8 mouse cellular contexts compared by ENCODE assay signal in genomic region chr15:89173906-89174214, GRCm38 (mm10). TPM values are rescaled to one million over a fixed set of nuclear protein-coding genes. Genes with fewer than 3 reads are reported as not detected.
DNase-seq lines count a peak whose midpoint lies in the region; ATAC-seq and TF ChIP-seq lines count a peak whose summit lies in the region.

No protein-coding gene starts in this region.

- no peaks in the 10 kb centered on the region for H3K9me3 ChIP-seq in embryonic facial prominence, embryonic 11.5 days (replicated peaks; ENCODE audit: control insufficient read depth, low read length)
- no peaks in the 10 kb centered on the region for H3K9me3 ChIP-seq in heart, embryonic 15.5 days (replicated peaks)
- H3K9me3 ChIP-seq in kidney, postnatal 0 days (replicated peaks; ENCODE audit: low read length), result no peaks in the 10 kb centered on the region
- H3K9me3 ChIP-seq in stomach, embryonic 15.5 days, result no peaks in the 10 kb centered on the region

- 0% methylated on average over 15 of the region's 15 CpGs for WGBS in embryonic facial prominence, embryonic 11.5 days
- WGBS in heart, embryonic 15.5 days, result 3% methylated on average over 15 of the region's 15 CpGs
- 4% methylated on average over 15 of the region's 15 CpGs for WGBS in kidney, postnatal 0 days
- under 1% methylated on average over 15 of the region's 15 CpGs for WGBS in stomach, embryonic 15.5 days

- ATAC-seq in embryonic facial prominence, embryonic 11.5 days (replicated peaks; ENCODE audit: insufficient number of reproducible peaks, low FRiP score, low TSS enrichment, low read depth), result peak; percentile 25
- ATAC-seq in heart, embryonic 15.5 days (replicated peaks; ENCODE audit: insufficient number of reproducible peaks, insufficient read depth, low FRiP score, low read depth), result 0 out of 2 replicates have a peak, but pooled peaks have one; percentile 16
- peak; percentile 75 for ATAC-seq in kidney, postnatal 0 days (replicated peaks; ENCODE audit: low FRiP score, low read depth)
- peak; percentile 47; the same call in 1 of the 2 replicates for ATAC-seq in stomach, embryonic 15.5 days (ENCODE audit: insufficient read depth, low FRiP score, low read depth)
- ATAC-seq in monocyte, adult 5-6 weeks (replicated peaks; ENCODE audit: insufficient number of reproducible peaks, low FRiP score, low TSS enrichment, poor library complexity, severe bottlenecking), result no peak

- peak overlapping the region; percentile 100 for H3K4me2 ChIP-seq in embryonic facial prominence, embryonic 11.5 days (ENCODE audit: low read depth, low read length)
- peak overlapping the region; percentile 97 for H3K4me2 ChIP-seq in heart, embryonic 15.5 days
- H3K4me2 ChIP-seq in kidney, postnatal 0 days (ENCODE audit: low read length), result peak overlapping the region; percentile 100
- peak overlapping the region; percentile 99 for H3K4me2 ChIP-seq in stomach, embryonic 15.5 days

- peak; percentile 74 for DNase-seq in A20 (ENCODE audit: low read depth, low spot score)
- DNase-seq in R1 (ENCODE audit: low read depth, low spot score), result peak; percentile 52
- DNase-seq in embryonic facial prominence, embryonic 11.5 days (ENCODE audit: low spot score), result peak; percentile 71
- DNase-seq in kidney, postnatal 0 days (ENCODE audit: low spot score), result peak; percentile 80
- peak; percentile 75 for DNase-seq in lung, postnatal 25 days (ENCODE audit: low spot score)

- peaks cover 30% of the 10 kb centered on the region for H3K4me1 ChIP-seq in embryonic facial prominence, embryonic 11.5 days (ENCODE audit: control insufficient read depth, insufficient read depth, low read length)
- H3K4me1 ChIP-seq in heart, embryonic 15.5 days (replicated peaks), result peaks cover 99% of the 10 kb centered on the region
- H3K4me1 ChIP-seq in kidney, postnatal 0 days (replicated peaks; ENCODE audit: insufficient read depth, low read length), result peaks cover 85% of the 10 kb centered on the region
- H3K4me1 ChIP-seq in stomach, embryonic 15.5 days, result peaks cover 99% of the 10 kb centered on the region

- H3K4me3 ChIP-seq in embryonic facial prominence, embryonic 11.5 days (ENCODE audit: low read depth, low read length), result peak overlapping the region; percentile 55
- H3K4me3 ChIP-seq in heart, embryonic 15.5 days, result peak overlapping the region; percentile 59
- H3K4me3 ChIP-seq in kidney, postnatal 0 days (replicated peaks; ENCODE audit: low read depth, low read length), result peak overlapping the region; percentile 50
- peak overlapping the region; percentile 54 for H3K4me3 ChIP-seq in stomach, embryonic 15.5 days (replicated peaks)

- no peaks in the 10 kb centered on the region for H3K27me3 ChIP-seq in embryonic facial prominence, embryonic 11.5 days (ENCODE audit: control insufficient read depth, insufficient read depth, low read length)
- no peaks in the 10 kb centered on the region for H3K27me3 ChIP-seq in heart, embryonic 15.5 days
- no peaks in the 10 kb centered on the region for H3K27me3 ChIP-seq in kidney, postnatal 0 days (ENCODE audit: insufficient read depth, low read length)
- H3K27me3 ChIP-seq in stomach, embryonic 15.5 days (replicated peaks), result no peaks in the 10 kb centered on the region

- peak overlapping the region; percentile 63 for H3K9ac ChIP-seq in embryonic facial prominence, embryonic 11.5 days (replicated peaks; ENCODE audit: low read length)
- peak overlapping the region; percentile 67 for H3K9ac ChIP-seq in heart, embryonic 15.5 days
- peak overlapping the region; percentile 75 for H3K9ac ChIP-seq in kidney, postnatal 0 days (ENCODE audit: low read depth, low read length)
- peak overlapping the region; percentile 61; the same call in 1 of the 2 replicates for H3K9ac ChIP-seq in stomach, embryonic 15.5 days

- H3K36me3 ChIP-seq in embryonic facial prominence, embryonic 11.5 days (replicated peaks; ENCODE audit: control insufficient read depth, insufficient read depth, low read depth, low read length), result 0 out of 2 replicates have a peak, but pooled peaks cover 2% of the 10 kb centered on the region
- H3K36me3 ChIP-seq in heart, embryonic 15.5 days, result no peaks in the 10 kb centered on the region
- no peaks in the 10 kb centered on the region for H3K36me3 ChIP-seq in kidney, postnatal 0 days (ENCODE audit: insufficient read depth, low read length)
- no peaks in the 10 kb centered on the region for H3K36me3 ChIP-seq in stomach, embryonic 15.5 days

- H3K27ac ChIP-seq in embryonic facial prominence, embryonic 11.5 days (replicated peaks; ENCODE audit: low read depth, low read length), result peak overlapping the region; percentile 4; the same call in 1 of the 2 replicates
- H3K27ac ChIP-seq in heart, embryonic 15.5 days, result peak overlapping the region; percentile 50; the same call in 1 of the 2 replicates
- H3K27ac ChIP-seq in kidney, postnatal 0 days, result peak overlapping the region; percentile 84
- peak overlapping the region; percentile 42 for H3K27ac ChIP-seq in stomach, embryonic 15.5 days

- no peak for TF ChIP-seq CTCF in kidney, postnatal 0 days (IDR thresholded peaks at IDR 0.05; ENCODE audit: low read depth)

RNA-seq across cellular contexts. Expression of gene Plxnb2, which starts 6.7 kb away (rescaled TPM):
- 113 and 122 TPM in 2 replicates for polyA plus RNA-seq in embryonic facial prominence, embryonic 11.5 days (2014; fragmentation: Nextera tagmentation; extraction: Ambion mirVana)
- polyA plus RNA-seq in heart, embryonic 15.5 days (2015; fragmentation: Nextera tagmentation; extraction: Ambion mirVana), result 76.5 and 109 TPM in 2 replicates
- 126 and 130 TPM in 2 replicates for polyA plus RNA-seq in kidney, postnatal 0 days (2015; fragmentation: Nextera tagmentation; extraction: Ambion mirVana)
- polyA plus RNA-seq in stomach, embryonic 15.5 days (2015; fragmentation: Nextera tagmentation; extraction: Ambion mirVana), result 128 and 129 TPM in 2 replicates
- total RNA-seq in monocyte, adult 5-6 weeks (2017), result 145 to 153 TPM (median 153 TPM) in 3 replicates

RNA-seq across cellular contexts. Expression of gene Dennd6b, which starts 22.4 kb away (rescaled TPM):
- 14.9 and 18.6 TPM in 2 replicates for polyA plus RNA-seq in embryonic facial prominence, embryonic 11.5 days (2014; fragmentation: Nextera tagmentation; extraction: Ambion mirVana)
- 15.3 and 18.2 TPM in 2 replicates for polyA plus RNA-seq in heart, embryonic 15.5 days (2015; fragmentation: Nextera tagmentation; extraction: Ambion mirVana)
- polyA plus RNA-seq in kidney, postnatal 0 days (2015; fragmentation: Nextera tagmentation; extraction: Ambion mirVana), result 10.4 and 11.7 TPM in 2 replicates
- 12.5 and 14.9 TPM in 2 replicates for polyA plus RNA-seq in stomach, embryonic 15.5 days (2015; fragmentation: Nextera tagmentation; extraction: Ambion mirVana)
- 2.1 to 3.1 TPM (median 2.7 TPM) in 3 replicates for total RNA-seq in monocyte, adult 5-6 weeks (2017)

RNA-seq across cellular contexts. Expression of gene Mapk11, which starts 24.4 kb away (rescaled TPM):
- 12.7 and 13.5 TPM in 2 replicates for polyA plus RNA-seq in embryonic facial prominence, embryonic 11.5 days (2014; fragmentation: Nextera tagmentation; extraction: Ambion mirVana)
- 3.1 and 4.1 TPM in 2 replicates for polyA plus RNA-seq in heart, embryonic 15.5 days (2015; fragmentation: Nextera tagmentation; extraction: Ambion mirVana)
- polyA plus RNA-seq in kidney, postnatal 0 days (2015; fragmentation: Nextera tagmentation; extraction: Ambion mirVana), result 7.5 and 9.3 TPM in 2 replicates
- 5.9 and 6.4 TPM in 2 replicates for polyA plus RNA-seq in stomach, embryonic 15.5 days (2015; fragmentation: Nextera tagmentation; extraction: Ambion mirVana)
- 4.5 to 6.6 TPM (median 4.6 TPM) in 3 replicates for total RNA-seq in monocyte, adult 5-6 weeks (2017)

RNA-seq across cellular contexts. Expression of gene Mapk12, which starts 33.4 kb away (rescaled TPM):
- polyA plus RNA-seq in embryonic facial prominence, embryonic 11.5 days (2014; fragmentation: Nextera tagmentation; extraction: Ambion mirVana), result 10.1 and 11.9 TPM in 2 replicates
- 16.0 and 19.1 TPM in 2 replicates for polyA plus RNA-seq in heart, embryonic 15.5 days (2015; fragmentation: Nextera tagmentation; extraction: Ambion mirVana)
- polyA plus RNA-seq in kidney, postnatal 0 days (2015; fragmentation: Nextera tagmentation; extraction: Ambion mirVana), result 12.3 and 13.5 TPM in 2 replicates
- polyA plus RNA-seq in stomach, embryonic 15.5 days (2015; fragmentation: Nextera tagmentation; extraction: Ambion mirVana), result 3.8 and 4.7 TPM in 2 replicates
- 0.39 to 5.8 TPM (median 3.7 TPM) in 3 replicates for total RNA-seq in monocyte, adult 5-6 weeks (2017)

RNA-seq across cellular contexts. Expression of gene Ppp6r2, which starts 37.5 kb away (rescaled TPM):
- polyA plus RNA-seq in embryonic facial prominence, embryonic 11.5 days (2014; fragmentation: Nextera tagmentation; extraction: Ambion mirVana), result 22.8 and 25.1 TPM in 2 replicates
- 18.6 and 22.7 TPM in 2 replicates for polyA plus RNA-seq in heart, embryonic 15.5 days (2015; fragmentation: Nextera tagmentation; extraction: Ambion mirVana)
- polyA plus RNA-seq in kidney, postnatal 0 days (2015; fragmentation: Nextera tagmentation; extraction: Ambion mirVana), result 25.9 and 26.8 TPM in 2 replicates
- 25.4 and 28.5 TPM in 2 replicates for polyA plus RNA-seq in stomach, embryonic 15.5 days (2015; fragmentation: Nextera tagmentation; extraction: Ambion mirVana)
- 16.8 to 32.5 TPM (median 19.4 TPM) in 3 replicates for total RNA-seq in monocyte, adult 5-6 weeks (2017)

Comparison
In these comparisons a context has a peak if more than half of its experiments do, and no peak if none do; other contexts are left out.
1. H3K27ac ChIP-seq: peak in every context shown above with its lines; median percentile 84 in kidney, postnatal 0 days; 50 in heart, embryonic 15.5 days; 42 in stomach, embryonic 15.5 days; 4 in embryonic facial prominence, embryonic 11.5 days.